Mouse (Mus musculus): Measurements from ENCODE around the gene Fgfr2.

The Fgfr2 gene

GRCm38 (mm10) chr7:132368859-132369258, 754.3 kb downstream of the Fgfr2 start:
- in situ Hi-C loops (cut with MboI, MseI) = no loop called here

- in situ Hi-C loops (cut with MboI, MseI) = no loop called here
Observed at GRCm38 (mm10) chr7:132367344-132367743, 755.8 kb downstream of the Fgfr2 start.

- in situ Hi-C loops (cut with MboI, MseI) = no loop called here
Observed at GRCm38 (mm10) chr7:132365703-132366384, 757.3 kb downstream of the Fgfr2 start.

- in situ Hi-C loops (cut with MboI, MseI) = no loop called here
Observed at GRCm38 (mm10) chr7:132365111-132365510, 758.0 kb downstream of the Fgfr2 start.

- in situ Hi-C loops (cut with MboI, MseI) = no loop called here
Observed at GRCm38 (mm10) chr7:132364506-132364905, 758.6 kb downstream of the Fgfr2 start.

GRCm38 (mm10) chr7:132360336-132360735, 762.8 kb downstream of the Fgfr2 start:
- in situ Hi-C loops (cut with MboI, MseI) = no loop called here

GRCm38 (mm10) chr7:132358709-132359108, 764.4 kb downstream of the Fgfr2 start:
- in situ Hi-C loops (cut with MboI, MseI) = no loop called here

- in situ Hi-C loops (cut with MboI, MseI) = no loop called here
Observed at GRCm38 (mm10) chr7:132358250-132358649, 764.9 kb downstream of the Fgfr2 start.

GRCm38 (mm10) chr7:132357841-132358237, 765.3 kb downstream of the Fgfr2 start:
- in situ Hi-C loops (cut with MboI, MseI) = no loop called here

- in situ Hi-C loops (cut with MboI, MseI) = no loop called here
Observed at GRCm38 (mm10) chr7:132356881-132357840, 766.0 kb downstream of the Fgfr2 start.

- in situ Hi-C loops (cut with MboI, MseI) = no loop called here
Observed at GRCm38 (mm10) chr7:132356185-132356584, 767.0 kb downstream of the Fgfr2 start.

- in situ Hi-C loops (cut with MboI, MseI) = no loop called here
Observed at GRCm38 (mm10) chr7:132355767-132356166, 767.4 kb downstream of the Fgfr2 start.

GRCm38 (mm10) chr7:132349075-132349572, 774.0 kb downstream of the Fgfr2 start:
- in situ Hi-C loops (cut with MboI, MseI) = no loop called here

- in situ Hi-C loops (cut with MboI, MseI) = no loop called here
Observed at GRCm38 (mm10) chr7:132347273-132348045, 775.7 kb downstream of the Fgfr2 start.

- in situ Hi-C loops (cut with MboI, MseI) = no loop called here
Observed at GRCm38 (mm10) chr7:132345526-132346070, 777.6 kb downstream of the Fgfr2 start.

- in situ Hi-C loops (cut with MboI, MseI) = no loop called here
Observed at GRCm38 (mm10) chr7:132344606-132345005, 778.5 kb downstream of the Fgfr2 start.

- in situ Hi-C loops (cut with MboI, MseI) = no loop called here
Observed at GRCm38 (mm10) chr7:132343900-132344299, 779.2 kb downstream of the Fgfr2 start.

- in situ Hi-C loops (cut with MboI, MseI) = no loop called here
Observed at GRCm38 (mm10) chr7:132343146-132343545, 780.0 kb downstream of the Fgfr2 start.

- in situ Hi-C loops (cut with MboI, MseI) = no loop called here
Observed at GRCm38 (mm10) chr7:132339041-132339839, 783.9 kb downstream of the Fgfr2 start.

- in situ Hi-C loops (cut with MboI, MseI) = no loop called here
Observed at GRCm38 (mm10) chr7:132338350-132338749, 784.8 kb downstream of the Fgfr2 start.

Data from T-helper 17 cell (primary cell).